Mouse (Mus musculus): ENCODE measurements around the gene Ahrr. TPM values are rescaled to one million over a fixed set of nuclear protein-coding genes. Genes with fewer than 3 reads are reported as not detected.
A peak's percentile ranks its signal among the peaks of the same experiment; 100 is the strongest.

The Ahrr gene
- polyA plus RNA-seq, 1 experiment from 2014 or later, result 1.3 TPM

DNA sequence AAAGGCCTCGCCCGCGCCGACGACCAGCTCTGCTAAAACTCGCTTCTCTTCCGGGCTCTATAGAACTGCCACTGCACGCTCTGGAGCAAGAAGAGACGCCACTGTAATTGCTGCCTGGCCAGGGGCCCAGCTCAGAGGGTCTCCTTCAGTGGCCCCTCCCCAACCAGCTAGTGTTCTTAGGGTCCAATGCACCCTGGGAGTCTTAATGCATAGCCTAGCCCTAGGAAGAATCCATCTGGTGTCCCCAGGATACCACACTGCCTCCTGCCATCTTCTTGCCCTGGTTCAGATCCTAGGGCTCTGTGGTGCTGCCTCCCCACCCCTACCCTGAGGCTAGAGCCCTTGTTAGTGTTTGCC lies 125.1 kb downstream of the Ahrr start:
- 5% methylated on average over 9 of the region's 9 CpGs for WGBS

DNA sequence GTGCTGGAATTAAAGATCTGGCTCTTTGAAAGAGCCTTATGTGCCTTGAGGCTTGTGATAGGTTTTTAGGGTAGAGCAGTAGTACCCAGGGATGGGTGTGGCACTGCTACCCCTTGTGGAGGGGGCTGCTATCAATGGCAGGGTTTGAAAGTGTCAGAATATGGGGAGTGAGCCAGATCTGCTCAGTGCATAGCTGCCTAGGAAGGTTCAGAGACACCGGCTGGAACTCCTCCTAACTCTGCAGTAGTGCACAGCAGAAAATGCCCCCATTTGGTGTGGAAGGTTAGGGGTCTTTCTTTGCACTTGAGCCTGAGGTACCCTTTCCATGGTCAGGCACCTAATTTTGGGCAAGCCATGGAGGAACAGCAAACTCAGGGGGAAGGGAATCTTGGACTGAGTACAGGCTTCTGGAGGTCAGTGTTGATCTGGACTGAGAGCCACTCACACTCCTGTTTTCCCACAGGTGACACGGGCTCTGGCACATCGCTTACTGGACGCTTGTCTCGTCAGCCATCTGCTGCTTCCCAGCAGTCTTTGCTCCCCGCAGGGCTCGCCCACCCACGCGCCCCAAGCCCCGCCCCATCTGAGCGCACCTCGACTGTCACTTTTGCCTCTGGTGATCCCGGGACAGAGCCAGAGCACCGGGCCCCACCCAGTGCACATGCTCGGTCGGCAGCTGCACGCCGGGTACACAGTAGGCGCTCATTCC lies 125.6 kb downstream of the Ahrr start:
- Histone ChIP-seq H3K4me3 (replicated peaks) (peak overlapping the region; percentile 52), H3K27ac (no peak overlapping the region), H3K9ac (replicated peaks) (peak overlapping the region; percentile 62; the same call in 1 of the 2 replicates), H3K27me3 (0 out of 2 replicates have a peak, but pooled peaks cover 6% of the 10 kb centered on the region), H3K36me3 (peaks cover 18% of the 10 kb centered on the region), H3K4me2 (peak overlapping the region; percentile 76), H3K9me3 (no peaks in the 10 kb centered on the region), H3K4me1 (replicated peaks) (0 out of 2 replicates have a peak, but pooled peaks cover 3% of the 10 kb centered on the region)
- peak; percentile 65 for ATAC-seq (ENCODE audit: insufficient number of reproducible peaks, insufficient read depth, low FRiP score, low TSS enrichment, low read depth)
- WGBS, result 7% methylated on average over 19 of the region's 19 CpGs

More for the DNA sequence above, 125.1 kb downstream of the Ahrr start:
- no peak overlapping the region for H3K27ac ChIP-seq
- peak; percentile 72 for ATAC-seq (ENCODE audit: insufficient number of reproducible peaks, insufficient read depth, low FRiP score, low TSS enrichment, low read depth)
- H3K9ac ChIP-seq (replicated peaks), result peak overlapping the region; percentile 62; the same call in 1 of the 2 replicates
- H3K9me3 ChIP-seq, result no peaks in the 10 kb centered on the region
- peaks cover 23% of the 10 kb centered on the region for H3K36me3 ChIP-seq
- H3K27me3 ChIP-seq, result 0 out of 2 replicates have a peak, but pooled peaks cover 6% of the 10 kb centered on the region
- H3K4me2 ChIP-seq, result peak overlapping the region; percentile 76
- H3K4me1 ChIP-seq (replicated peaks), result 0 out of 2 replicates have a peak, but pooled peaks cover 3% of the 10 kb centered on the region
- peak overlapping the region; percentile 52 for H3K4me3 ChIP-seq (replicated peaks)

Other genes with a start within 250 kb of the Ahrr start
- gene Cep72, start 230.0 kb downstream of the Ahrr start, polyA plus RNA-seq (2016; fragmentation: Nextera tagmentation; extraction: Ambion mirVana), result 20.9 TPM in 2 replicates
- not detected in 2 replicates for gene Slc9a3, start 170.9 kb downstream of the Ahrr start, polyA plus RNA-seq (2016; fragmentation: Nextera tagmentation; extraction: Ambion mirVana)
- 64.7 and 73.2 TPM in 2 replicates for gene Exoc3, start 83.6 kb downstream of the Ahrr start, polyA plus RNA-seq (2016; fragmentation: Nextera tagmentation; extraction: Ambion mirVana)
- 130 and 139 TPM in 2 replicates for gene Pdcd6, start 25.2 kb upstream of the Ahrr start, polyA plus RNA-seq (2016; fragmentation: Nextera tagmentation; extraction: Ambion mirVana)
- 235 and 236 TPM in 2 replicates for gene Sdha, start 57.9 kb upstream of the Ahrr start, polyA plus RNA-seq (2016; fragmentation: Nextera tagmentation; extraction: Ambion mirVana)
- 61.5 and 67.4 TPM in 2 replicates for gene Ccdc127, start 58.0 kb upstream of the Ahrr start, polyA plus RNA-seq (2016; fragmentation: Nextera tagmentation; extraction: Ambion mirVana)
- gene Lrrc14b, start 71.7 kb upstream of the Ahrr start, polyA plus RNA-seq (2016; fragmentation: Nextera tagmentation; extraction: Ambion mirVana), result not detected in 2 replicates
- gene Zfp72, start 98.5 kb upstream of the Ahrr start, polyA plus RNA-seq (2016; fragmentation: Nextera tagmentation; extraction: Ambion mirVana), result 4.2 and 5.3 TPM in 2 replicates
- gene Ftl1-ps1, start 107.4 kb upstream of the Ahrr start, polyA plus RNA-seq (2016; fragmentation: Nextera tagmentation; extraction: Ambion mirVana), result 72.8 and 74.6 TPM in 2 replicates
- gene Zfp825, start 201.7 kb upstream of the Ahrr start, polyA plus RNA-seq (2016; fragmentation: Nextera tagmentation; extraction: Ambion mirVana), result 22.1 and 28.4 TPM in 2 replicates